Mouse (Mus musculus): ENCODE data around the gene Cpox. TPM values are rescaled to one million over a fixed set of nuclear protein-coding genes. Genes with fewer than 3 reads are reported as not detected.

Cpox gene
- polyA plus RNA-seq (2015; fragmentation: Nextera tagmentation; extraction: Ambion mirVana), result 20.7 and 20.9 TPM in 2 replicates

DNA sequence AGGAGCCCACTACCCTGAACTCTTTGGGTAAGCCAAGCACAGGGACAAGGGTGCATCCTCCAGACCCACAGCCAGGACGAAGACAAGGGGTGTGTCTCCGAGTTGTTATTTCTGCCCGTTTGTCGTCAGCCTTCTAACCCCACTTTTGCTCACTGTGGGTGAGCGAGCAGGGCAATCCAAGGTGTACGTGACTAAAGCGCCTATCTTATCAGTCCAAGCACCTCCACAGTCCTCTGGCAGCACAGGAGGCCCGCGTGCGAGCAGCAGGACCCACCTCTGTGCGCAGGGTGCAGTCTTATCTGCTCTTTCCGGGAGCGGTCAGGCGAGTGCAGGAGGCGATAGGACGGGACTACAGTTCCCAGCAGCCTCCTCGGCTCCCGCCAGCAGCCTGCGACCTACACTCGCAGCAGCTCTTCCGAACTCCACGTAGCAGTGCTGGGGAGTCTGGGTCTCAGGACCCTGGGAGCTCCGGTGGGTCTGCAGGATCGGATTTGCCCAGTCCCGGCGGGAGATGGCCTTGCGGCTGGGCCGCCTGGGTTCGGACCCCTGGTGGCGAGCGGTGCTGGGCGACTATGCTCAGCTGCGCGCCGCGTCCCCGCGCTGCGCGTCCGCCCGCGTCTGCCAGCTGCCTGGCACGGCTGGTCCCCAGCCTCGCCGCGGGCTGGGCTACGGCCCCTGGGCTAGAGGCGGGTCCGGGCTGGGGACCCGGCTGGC, at the start of gene Cpox:
TSS of gene Cpox (plus strand) at position 376 of the 714 bp plus-strand sequence.
- peaks cover 10% of the 10 kb centered on the region; the same call in 1 of the 2 replicates for H3K4me1 ChIP-seq
- H3K4me2 ChIP-seq (replicated peaks), result peak within 1 kb of the TSS; percentile 76
- H3K9ac ChIP-seq, result peak within 1 kb of the TSS; percentile 85
- peak; percentile 98 for ATAC-seq (ENCODE audit: low FRiP score, low read depth)
- peak within 1 kb of the TSS; percentile 76 for H3K27ac ChIP-seq
- no peaks in the 10 kb centered on the region for H3K9me3 ChIP-seq
- H3K4me3 ChIP-seq, result peak within 1 kb of the TSS; percentile 93
- no peaks in the 10 kb centered on the region for H3K27me3 ChIP-seq
- H3K36me3 ChIP-seq, result peaks cover 22% of the 10 kb centered on the region
- under 1% methylated on average over 51 of the region's 51 CpGs for WGBS

DNA sequence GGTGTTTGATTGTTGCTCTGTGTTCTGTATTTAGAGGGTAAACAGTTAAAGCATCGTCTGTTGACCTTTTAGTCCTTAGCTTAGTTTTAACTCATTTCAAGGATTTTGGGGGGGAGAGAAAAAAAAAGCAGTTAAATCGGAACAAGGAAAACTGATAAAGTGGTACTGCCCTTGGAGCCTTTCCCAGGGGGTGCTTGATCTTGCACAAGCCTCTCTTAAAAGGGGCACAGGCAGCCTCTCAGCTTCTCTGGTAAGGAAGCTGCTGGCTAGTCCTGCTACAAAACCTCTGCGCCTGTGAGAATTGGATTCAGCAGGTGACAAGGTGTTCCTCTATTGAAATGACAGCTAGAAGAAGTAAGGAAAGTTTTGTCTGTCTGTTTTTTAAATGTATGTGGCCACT, 47.7 kb upstream of the Cpox start:
- 74% methylated on average over 3 of the region's 3 CpGs for WGBS
- Histone ChIP-seq H3K4me3 (no peak overlapping the region), H3K9ac (no peak overlapping the region), H3K27ac (no peak overlapping the region), H3K9me3 (no peaks in the 10 kb centered on the region), H3K36me3 (no peaks in the 10 kb centered on the region), H3K27me3 (no peaks in the 10 kb centered on the region), H3K4me2 (replicated peaks) (no peak overlapping the region), H3K4me1 (0 out of 2 replicates have a peak, but pooled peaks cover 8% of the 10 kb centered on the region)
- ATAC-seq (ENCODE audit: low FRiP score, low read depth), result no peak

DNA sequence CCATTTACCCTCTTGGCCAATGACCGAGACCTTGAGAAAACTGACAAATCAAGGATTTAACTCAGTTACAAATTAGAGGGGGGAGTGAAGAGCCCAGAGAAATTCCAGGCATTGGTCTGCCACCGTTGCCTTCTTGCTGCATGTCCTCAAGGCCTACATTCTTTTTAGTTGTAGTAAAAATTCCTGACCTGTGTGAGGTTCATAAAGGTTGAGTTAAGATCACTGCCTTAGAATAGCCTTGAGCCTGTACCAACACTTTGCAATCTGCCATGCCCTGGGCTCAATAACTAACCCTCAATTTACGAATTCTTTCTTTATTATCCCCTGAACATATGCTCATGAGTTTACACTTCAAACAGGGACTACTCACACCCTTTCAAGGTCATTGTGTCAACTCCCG, 47.0 kb upstream of the Cpox start:
- ATAC-seq (ENCODE audit: low FRiP score, low read depth), result peak; percentile 19; the same call in 1 of the 2 replicates
- 0 out of 2 replicates have a peak, but pooled peaks cover 8% of the 10 kb centered on the region for H3K4me1 ChIP-seq
- no peaks in the 10 kb centered on the region for H3K9me3 ChIP-seq
- no peaks in the 10 kb centered on the region for H3K27me3 ChIP-seq
- H3K27ac ChIP-seq, result no peak overlapping the region
- no peaks in the 10 kb centered on the region for H3K36me3 ChIP-seq
- 34% methylated on average over 4 of the region's 4 CpGs for WGBS
- H3K4me2 ChIP-seq (replicated peaks), result no peak overlapping the region
- H3K9ac ChIP-seq, result no peak overlapping the region
- no peak overlapping the region for H3K4me3 ChIP-seq

DNA sequence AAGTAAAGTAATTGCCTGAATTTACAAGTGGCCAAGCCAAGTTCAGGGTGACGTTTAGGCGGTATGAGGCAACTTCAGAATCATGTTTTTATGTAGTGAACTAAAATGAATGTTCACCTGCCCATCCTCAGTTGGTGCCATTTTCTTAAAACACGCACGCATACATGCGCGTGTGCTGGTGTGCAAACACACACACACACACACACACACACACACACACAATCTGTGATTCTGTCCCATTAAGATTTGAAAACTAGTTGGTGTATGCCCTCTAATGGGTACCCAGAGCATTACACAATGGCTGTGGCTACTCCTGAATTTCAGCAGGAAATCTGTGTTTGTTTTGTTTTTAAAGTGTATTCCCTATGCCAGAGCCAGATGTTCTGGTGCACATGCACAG, 46.1 kb upstream of the Cpox start:
- no peak for ATAC-seq (ENCODE audit: low FRiP score, low read depth)
- H3K27me3 ChIP-seq, result no peaks in the 10 kb centered on the region
- WGBS, result 82% methylated on average over 6 of the region's 6 CpGs
- 0 out of 2 replicates have a peak, but pooled peaks cover 8% of the 10 kb centered on the region for H3K4me1 ChIP-seq
- no peak overlapping the region for H3K4me3 ChIP-seq
- H3K27ac ChIP-seq, result no peak overlapping the region
- no peaks in the 10 kb centered on the region for H3K9me3 ChIP-seq
- H3K9ac ChIP-seq, result no peak overlapping the region
- no peak overlapping the region for H3K4me2 ChIP-seq (replicated peaks)
- no peaks in the 10 kb centered on the region for H3K36me3 ChIP-seq

DNA sequence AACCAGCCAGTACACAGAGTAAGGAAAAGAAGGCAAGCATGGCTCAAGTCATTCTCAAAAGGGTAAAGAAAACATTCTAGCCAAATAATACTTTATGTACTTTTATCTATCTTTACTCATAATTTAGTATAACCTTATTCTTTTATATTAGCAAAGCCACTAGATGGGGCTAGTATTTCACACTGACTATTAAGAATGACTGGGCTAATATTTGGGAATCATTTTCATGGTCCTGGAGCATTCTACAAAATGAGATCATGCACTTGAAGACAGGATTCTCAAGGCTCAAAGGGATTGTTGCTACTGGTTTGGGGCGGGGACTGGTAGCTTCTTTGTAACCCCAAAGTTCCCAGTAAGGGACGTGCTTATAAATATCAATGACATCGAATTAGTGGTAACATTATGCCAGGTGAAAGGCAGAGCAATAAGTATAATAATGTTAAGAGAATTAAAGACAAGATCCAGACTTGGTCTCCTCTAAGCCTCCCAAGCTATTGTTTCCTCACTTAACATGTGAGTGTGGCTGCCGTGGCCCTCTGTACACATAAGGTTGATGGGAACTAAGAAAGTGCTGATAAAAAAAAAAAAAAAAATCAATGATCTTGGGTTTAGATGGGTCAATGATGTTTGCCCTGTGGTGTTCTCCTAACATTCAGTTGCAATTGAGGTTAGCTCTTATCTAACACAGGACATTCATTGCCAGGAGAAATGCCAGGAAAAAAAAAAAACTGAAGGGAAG, 42.3 kb upstream of the Cpox start:
- Histone ChIP-seq H3K9ac (no peak overlapping the region), H3K4me1 (0 out of 2 replicates have a peak, but pooled peaks cover 5% of the 10 kb centered on the region), H3K36me3 (no peaks in the 10 kb centered on the region), H3K4me2 (replicated peaks) (no peak overlapping the region), H3K27me3 (no peaks in the 10 kb centered on the region), H3K27ac (no peak overlapping the region), H3K9me3 (no peaks in the 10 kb centered on the region), H3K4me3 (no peak overlapping the region)
- ATAC-seq (ENCODE audit: low FRiP score, low read depth), result no peak
- WGBS, result 91% methylated on average over 4 of the region's 4 CpGs

DNA sequence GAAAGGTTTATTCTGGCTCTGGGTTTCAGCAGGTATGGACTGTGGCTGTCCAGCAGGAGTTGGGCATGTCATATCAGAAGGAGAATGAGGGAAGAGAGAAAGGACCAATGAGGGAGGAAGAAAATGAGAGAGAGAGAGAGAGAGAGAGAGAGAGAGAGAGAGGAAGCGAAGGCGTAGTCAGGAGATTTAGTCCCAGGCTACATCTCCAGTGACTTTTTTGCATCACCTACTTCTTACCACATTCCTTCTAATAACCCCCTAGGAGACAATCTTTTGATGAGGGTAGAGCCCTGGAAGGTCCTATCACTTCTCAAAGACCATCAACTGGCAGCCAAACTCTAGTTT, 41.8 kb upstream of the Cpox start:
- no peaks in the 10 kb centered on the region for H3K36me3 ChIP-seq
- 80% methylated on average over 2 of the region's 2 CpGs for WGBS
- no peak overlapping the region for H3K27ac ChIP-seq
- ATAC-seq (ENCODE audit: low FRiP score, low read depth), result no peak
- no peak overlapping the region for H3K4me3 ChIP-seq
- no peak overlapping the region for H3K9ac ChIP-seq
- H3K27me3 ChIP-seq, result no peaks in the 10 kb centered on the region
- no peaks in the 10 kb centered on the region for H3K9me3 ChIP-seq
- H3K4me2 ChIP-seq (replicated peaks), result no peak overlapping the region
- H3K4me1 ChIP-seq, result no peaks in the 10 kb centered on the region

DNA sequence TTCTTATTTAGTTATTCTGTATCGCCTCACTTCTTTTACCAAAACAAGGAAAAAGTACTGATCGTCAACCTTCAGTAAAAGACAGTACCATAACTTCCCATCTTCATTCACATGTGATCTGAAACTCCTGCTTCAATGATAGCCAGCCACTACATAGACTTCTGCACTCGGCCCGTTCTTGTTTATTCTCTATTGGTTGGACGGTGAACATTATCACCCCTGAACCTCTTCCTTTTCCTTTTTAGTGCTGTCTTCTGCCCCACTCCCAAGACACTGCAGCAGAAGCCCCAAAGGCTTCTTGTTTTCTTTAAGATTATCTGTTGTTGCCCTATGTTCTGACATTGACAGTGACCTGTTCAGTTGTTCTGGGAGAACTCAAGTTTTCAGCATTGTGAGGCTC, 41.1 kb upstream of the Cpox start:
- Histone ChIP-seq H3K4me1 (no peaks in the 10 kb centered on the region), H3K9me3 (no peaks in the 10 kb centered on the region), H3K27ac (no peak overlapping the region), H3K36me3 (no peaks in the 10 kb centered on the region), H3K9ac (no peak overlapping the region), H3K27me3 (no peaks in the 10 kb centered on the region), H3K4me3 (no peak overlapping the region), H3K4me2 (replicated peaks) (no peak overlapping the region)
- no peak for ATAC-seq (ENCODE audit: low FRiP score, low read depth)
- 89% methylated on average over 5 of the region's 5 CpGs for WGBS

DNA sequence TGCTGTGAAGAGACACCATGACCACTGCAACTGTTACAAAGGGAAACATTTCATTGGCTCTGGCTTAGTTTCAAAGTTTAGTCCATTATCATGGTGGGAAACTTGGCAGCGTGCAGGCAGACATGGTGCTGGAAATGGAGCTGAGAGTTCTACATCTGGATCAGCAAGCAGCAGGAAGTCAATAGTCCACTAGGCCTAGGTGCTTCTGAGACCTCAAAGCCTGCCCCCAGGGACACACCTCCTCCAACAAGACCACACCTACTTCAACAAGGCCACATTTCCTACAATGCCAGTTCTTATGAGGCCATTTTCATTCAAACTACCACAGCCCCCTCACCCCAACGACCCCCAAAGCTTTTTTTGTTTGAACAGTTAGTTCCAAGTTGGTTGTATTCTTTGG, 40.4 kb upstream of the Cpox start:
- no peak for ATAC-seq (ENCODE audit: low FRiP score, low read depth)
- Histone ChIP-seq H3K4me1 (no peaks in the 10 kb centered on the region), H3K9me3 (no peaks in the 10 kb centered on the region), H3K4me3 (no peak overlapping the region), H3K4me2 (replicated peaks) (no peak overlapping the region), H3K36me3 (no peaks in the 10 kb centered on the region), H3K9ac (no peak overlapping the region), H3K27ac (no peak overlapping the region), H3K27me3 (no peaks in the 10 kb centered on the region)
- 64% methylated on average over 2 of the region's 2 CpGs for WGBS

DNA sequence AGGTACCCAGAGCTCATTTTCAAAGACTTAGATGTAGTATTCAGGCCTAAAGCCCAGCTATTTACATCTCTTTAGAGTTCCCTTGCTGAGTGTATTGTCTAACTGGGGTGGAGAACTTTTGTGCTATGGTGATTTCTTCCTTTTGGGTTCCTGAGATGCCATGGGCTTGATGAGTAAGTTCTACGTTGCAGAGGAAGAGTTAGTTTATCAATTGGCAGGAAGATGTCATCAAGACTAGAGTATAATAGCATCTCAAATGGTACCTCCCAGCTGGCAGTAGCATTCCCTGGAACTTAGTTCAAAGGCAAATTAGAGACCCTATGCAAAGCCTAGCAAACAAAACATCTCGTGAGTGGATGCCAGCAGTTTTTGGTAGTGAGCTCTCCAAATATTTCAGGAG, 34.2 kb upstream of the Cpox start:
- Histone ChIP-seq H3K27ac (no peak overlapping the region), H3K4me2 (replicated peaks) (no peak overlapping the region), H3K9ac (no peak overlapping the region), H3K27me3 (no peaks in the 10 kb centered on the region), H3K36me3 (no peaks in the 10 kb centered on the region), H3K9me3 (no peaks in the 10 kb centered on the region), H3K4me1 (no peaks in the 10 kb centered on the region), H3K4me3 (no peak overlapping the region)
- ATAC-seq (ENCODE audit: low FRiP score, low read depth), result no peak
- WGBS, result 58% methylated on average over 2 of the region's 2 CpGs

DNA sequence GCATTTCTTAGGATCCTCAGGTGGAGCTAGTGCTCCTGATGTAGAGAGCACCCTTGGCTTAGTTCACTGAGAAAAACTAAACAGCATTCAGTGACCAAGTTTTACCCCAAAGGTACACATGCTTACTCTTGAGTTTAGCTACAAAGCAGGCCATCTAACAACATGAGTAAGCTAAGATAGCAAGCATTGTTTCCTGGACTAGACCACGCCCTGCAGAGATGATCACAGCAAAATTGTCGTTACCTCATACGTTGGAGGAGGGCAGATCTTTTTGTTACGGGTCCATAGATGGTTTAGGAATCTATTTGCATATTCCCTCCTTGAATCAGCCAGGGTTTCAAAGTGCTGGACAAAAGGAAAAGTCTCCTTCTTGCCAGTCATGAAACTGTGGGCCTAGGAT, 32.6 kb upstream of the Cpox start:
- H3K36me3 ChIP-seq, result no peaks in the 10 kb centered on the region
- H3K27me3 ChIP-seq, result no peaks in the 10 kb centered on the region
- H3K9me3 ChIP-seq, result no peaks in the 10 kb centered on the region
- H3K27ac ChIP-seq, result no peak overlapping the region
- no peak for ATAC-seq (ENCODE audit: low FRiP score, low read depth)
- H3K4me1 ChIP-seq, result no peaks in the 10 kb centered on the region
- no peak overlapping the region for H3K9ac ChIP-seq
- WGBS, result 82% methylated on average over 4 of the region's 4 CpGs
- no peak overlapping the region for H3K4me3 ChIP-seq
- H3K4me2 ChIP-seq (replicated peaks), result no peak overlapping the region

DNA sequence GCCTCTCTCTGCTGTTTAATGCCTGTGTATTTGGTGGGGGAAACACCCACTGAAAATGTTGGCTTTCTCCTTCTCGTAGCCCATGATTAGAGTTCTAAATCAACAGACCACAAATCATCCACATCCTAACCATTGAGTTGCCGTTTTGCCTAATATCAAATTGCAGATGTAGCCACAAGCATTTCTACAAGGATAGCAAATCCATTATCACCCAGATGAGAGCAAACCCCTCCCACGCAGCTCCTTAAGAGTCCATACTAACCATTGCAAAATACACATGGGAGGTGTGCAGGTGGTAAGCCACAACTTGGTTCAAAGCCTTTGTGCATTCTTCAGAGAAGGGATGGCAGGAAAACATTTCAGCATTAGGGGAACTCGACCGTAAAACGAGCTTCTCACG, 32.1 kb upstream of the Cpox start:
- Histone ChIP-seq H3K36me3 (no peaks in the 10 kb centered on the region), H3K4me1 (no peaks in the 10 kb centered on the region), H3K9me3 (no peaks in the 10 kb centered on the region), H3K27me3 (no peaks in the 10 kb centered on the region), H3K4me2 (replicated peaks) (no peak overlapping the region), H3K27ac (no peak overlapping the region), H3K4me3 (no peak overlapping the region), H3K9ac (no peak overlapping the region)
- no peak for ATAC-seq (ENCODE audit: low FRiP score, low read depth)
- 60% methylated on average over 7 of the region's 7 CpGs for WGBS

DNA sequence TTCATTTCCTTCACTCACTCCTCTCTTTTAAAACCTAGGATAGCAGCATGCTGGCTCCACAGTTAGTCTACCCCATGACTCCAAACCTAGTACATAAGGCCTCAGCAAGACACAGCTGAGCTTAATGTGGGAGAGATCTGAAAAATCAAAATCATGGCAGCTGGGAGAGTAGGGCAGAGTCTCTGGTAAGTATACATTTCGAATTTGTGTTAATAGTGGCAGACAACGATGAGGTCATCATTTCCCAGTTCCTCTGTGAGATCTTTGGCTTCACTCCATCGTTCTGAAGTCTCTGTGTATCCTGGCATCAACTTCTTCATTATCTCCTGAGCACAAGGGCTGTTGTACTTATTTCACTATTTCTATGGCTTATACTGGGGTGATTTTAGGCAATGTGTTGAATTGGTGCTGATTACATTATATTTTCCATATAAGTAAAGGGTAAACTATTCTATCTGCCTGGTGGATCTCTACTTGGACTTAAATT, 31.4 kb upstream of the Cpox start, which contains the start of gene E330017A01Rik:
TSS of gene E330017A01Rik (minus strand) at position 51 of the 487 bp plus-strand sequence.
- Histone ChIP-seq H3K4me3 (no peak within 1 kb of the TSS), H3K36me3 (no peaks in the 10 kb centered on the region), H3K9ac (no peak within 1 kb of the TSS), H3K4me2 (replicated peaks) (no peak within 1 kb of the TSS), H3K27ac (no peak within 1 kb of the TSS), H3K4me1 (no peaks in the 10 kb centered on the region), H3K9me3 (no peaks in the 10 kb centered on the region), H3K27me3 (no peaks in the 10 kb centered on the region)
- ATAC-seq (ENCODE audit: low FRiP score, low read depth), result no peak
- WGBS, result 89% methylated on average over 3 of the region's 3 CpGs
